Mouse (Mus musculus) thymus, postnatal 0 days (tissue): ENCODE results near the gene Hypk. TPM values are rescaled to one million over a fixed set of nuclear protein-coding genes. Genes with fewer than 3 reads are reported as not detected.
A peak's percentile ranks its signal among the peaks of the same experiment; 100 is the strongest.

Experiments
- DNase-seq: peaks from one replicate; pipeline ENCODE4 v3.0.0-alpha.2; 2015; ENCODE audit warnings: low spot score
- polyA plus RNA-seq: library from polyadenylated mRNA; unstranded; fragments of >200 nt; fragmentation: Nextera tagmentation; extraction: Ambion mirVana; gene quantifications from 2 replicates; pipeline ENCODE4 v1.2.1, GENCODE M21; 2015

The Hypk gene
- polyA plus RNA-seq: 111 and 114 TPM in 2 replicates

- DNase-seq: no peak
Measured at GRCm38 (mm10) chr2:121452990-121453389, at the start of gene Hypk. Gene Hypk (plus strand): TSS chr2:121453290.

- DNase-seq: no peak
Measured at GRCm38 (mm10) chr2:121403296-121403695, 49.8 kb upstream of the Hypk start.

DNA sequence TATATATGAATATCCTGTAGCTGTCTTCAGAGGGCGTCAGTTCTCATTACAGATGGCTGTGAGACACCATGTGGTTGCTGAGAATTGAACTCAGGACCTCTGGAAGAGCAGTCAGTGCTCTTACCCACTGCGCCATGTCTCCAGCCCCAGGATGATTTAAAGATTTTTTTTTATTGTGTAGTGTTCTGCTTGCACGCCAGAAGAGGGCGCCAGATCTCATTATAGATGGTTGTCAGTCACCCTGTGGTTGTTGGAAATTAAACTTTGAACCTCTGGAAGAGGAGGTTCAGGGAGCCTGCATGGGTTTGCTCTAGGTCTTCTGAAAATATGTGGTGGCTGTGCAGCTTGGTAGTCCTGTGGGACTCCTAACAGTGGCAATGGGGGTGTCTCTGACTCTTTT lies 44.9 kb upstream of the Hypk start:
- peak; percentile 70 for DNase-seq

- no peak for DNase-seq
Measured at GRCm38 (mm10) chr2:121412843-121413386, 40.2 kb upstream of the Hypk start.

GRCm38 (mm10) chr2:121413387-121414042 lies 39.6 kb upstream of the Hypk start, which contains the start of the genes Pdia3 and Catsper2:
Gene Pdia3 (plus strand): TSS chr2:121413775.
Gene Catsper2 (minus strand): TSS chr2:121413792.
- DNase-seq: peak; percentile 95

GRCm38 (mm10) chr2:121414139-121414685 lies 38.9 kb upstream of the Hypk start:
- peak; percentile 62 for DNase-seq

DNA sequence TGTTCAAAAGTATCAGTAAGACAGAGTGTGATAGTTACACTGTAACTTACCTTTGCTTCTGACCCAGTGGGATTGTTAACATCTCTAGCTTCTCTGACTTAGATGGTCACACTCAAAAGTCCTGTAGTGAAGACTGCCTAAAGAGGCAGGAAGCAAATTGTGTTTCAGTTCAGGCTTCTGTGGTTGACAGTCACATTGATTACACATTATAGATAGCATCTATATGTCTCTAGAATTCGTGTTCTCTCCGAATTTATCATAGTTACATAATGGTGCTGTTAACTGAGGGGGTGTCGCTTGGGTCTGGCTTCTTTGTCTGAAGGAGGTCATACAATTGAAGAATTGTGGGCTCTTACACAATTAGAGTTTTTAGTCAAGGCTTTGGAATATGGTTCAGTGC lies 38.0 kb upstream of the Hypk start:
- DNase-seq: no peak

DNA sequence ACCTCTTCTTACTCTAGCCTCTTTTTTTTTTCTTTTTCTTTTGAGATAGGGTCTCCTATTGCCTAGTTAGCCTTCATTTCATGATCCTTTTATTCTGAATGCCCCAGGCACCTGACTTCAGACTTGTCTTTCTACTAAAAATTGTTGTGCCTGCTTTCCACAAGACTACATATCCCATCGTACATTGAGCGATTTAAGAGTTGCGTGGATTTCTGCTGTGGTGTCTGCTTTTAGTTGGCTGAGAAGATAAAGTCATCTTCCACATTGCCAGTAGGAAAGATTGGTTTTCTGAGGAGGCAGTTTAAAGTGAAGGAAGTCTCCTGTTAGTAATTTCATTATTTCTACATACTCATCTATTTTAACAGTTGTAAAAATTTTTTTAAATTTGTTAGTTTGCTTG lies 37.5 kb upstream of the Hypk start:
- no peak for DNase-seq

DNA sequence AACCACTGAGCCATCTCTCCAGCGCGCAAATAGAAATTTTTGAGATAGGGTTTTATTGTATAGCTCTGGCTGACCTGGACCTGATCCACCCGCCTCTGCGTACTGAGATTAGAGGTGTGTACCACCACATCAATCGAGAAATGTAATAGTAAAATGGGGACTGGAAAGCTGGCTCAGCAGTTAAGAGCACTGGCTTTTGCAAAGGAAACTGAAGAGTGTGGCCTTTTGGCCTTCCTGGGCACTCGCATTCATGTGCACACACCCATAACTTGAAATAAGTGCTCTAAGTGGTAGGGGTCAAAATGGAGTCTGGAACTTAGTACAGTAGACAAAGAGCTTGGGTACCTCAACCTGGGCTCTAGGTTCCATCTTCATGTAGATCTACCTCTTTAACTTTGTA lies 36.7 kb upstream of the Hypk start:
- DNase-seq: no peak

- DNase-seq: no peak
Measured at GRCm38 (mm10) chr2:121418476-121418875, 34.6 kb upstream of the Hypk start.

DNA sequence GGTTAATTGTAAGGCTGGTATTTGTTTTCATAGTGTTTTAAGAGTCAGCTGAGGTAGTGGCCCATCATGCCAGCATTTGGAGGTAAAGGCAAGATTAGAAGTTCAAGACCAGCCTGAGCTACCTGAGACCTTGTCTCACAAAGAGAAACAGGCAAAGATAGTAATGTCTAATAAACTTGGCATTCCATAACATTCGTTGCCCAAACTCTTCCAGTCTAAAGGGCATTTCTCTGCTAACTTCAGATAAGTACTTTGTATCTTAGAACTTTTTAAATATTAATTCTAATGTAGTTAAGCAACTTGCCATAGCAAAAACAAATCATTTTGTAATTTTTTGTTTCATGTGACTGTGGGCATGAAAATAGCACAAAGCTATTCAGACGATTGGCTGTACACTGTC lies 29.9 kb upstream of the Hypk start:
- no peak for DNase-seq

DNA sequence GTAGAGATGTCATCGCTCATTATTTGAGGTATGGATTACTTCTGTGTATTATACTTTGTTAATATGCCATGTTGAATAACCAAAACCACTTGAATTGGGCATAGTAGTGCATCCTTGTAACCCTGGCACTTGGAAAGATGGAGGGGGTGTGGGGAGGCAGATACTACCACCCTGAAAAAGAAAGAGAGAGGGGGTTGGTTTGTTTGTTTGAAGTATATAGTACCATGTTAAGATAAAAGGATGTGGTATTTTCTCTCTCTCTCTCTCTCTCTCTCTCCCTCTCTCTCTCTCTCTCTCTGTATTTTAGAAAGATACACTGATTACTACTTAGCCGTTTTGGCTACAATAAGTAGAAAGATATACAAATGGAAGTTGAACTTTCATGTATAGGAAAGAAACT lies 27.2 kb upstream of the Hypk start:
- no peak for DNase-seq

GRCm38 (mm10) chr2:121434854-121435253 lies 18.2 kb upstream of the Hypk start:
- peak; percentile 55 for DNase-seq

DNA sequence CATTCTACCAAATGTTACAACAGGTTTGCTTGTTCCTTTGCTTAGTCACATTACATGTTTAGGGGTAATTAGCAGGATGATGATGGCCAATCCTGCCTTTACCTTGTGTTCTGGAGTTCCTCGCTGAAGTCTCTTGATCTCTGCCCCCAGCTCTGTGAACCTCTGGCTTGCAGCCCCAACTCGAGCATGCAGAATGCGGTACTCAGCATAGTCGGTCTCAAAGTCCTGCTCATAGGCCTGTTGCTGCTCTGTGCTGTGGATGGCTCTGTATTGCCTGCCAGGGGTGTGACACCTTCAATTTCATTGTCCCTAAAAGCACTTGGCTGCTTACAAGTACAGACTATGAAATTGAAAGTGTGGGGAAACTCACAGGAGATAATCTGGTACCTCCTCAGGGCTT lies 13.3 kb upstream of the Hypk start:
- no peak for DNase-seq

DNA sequence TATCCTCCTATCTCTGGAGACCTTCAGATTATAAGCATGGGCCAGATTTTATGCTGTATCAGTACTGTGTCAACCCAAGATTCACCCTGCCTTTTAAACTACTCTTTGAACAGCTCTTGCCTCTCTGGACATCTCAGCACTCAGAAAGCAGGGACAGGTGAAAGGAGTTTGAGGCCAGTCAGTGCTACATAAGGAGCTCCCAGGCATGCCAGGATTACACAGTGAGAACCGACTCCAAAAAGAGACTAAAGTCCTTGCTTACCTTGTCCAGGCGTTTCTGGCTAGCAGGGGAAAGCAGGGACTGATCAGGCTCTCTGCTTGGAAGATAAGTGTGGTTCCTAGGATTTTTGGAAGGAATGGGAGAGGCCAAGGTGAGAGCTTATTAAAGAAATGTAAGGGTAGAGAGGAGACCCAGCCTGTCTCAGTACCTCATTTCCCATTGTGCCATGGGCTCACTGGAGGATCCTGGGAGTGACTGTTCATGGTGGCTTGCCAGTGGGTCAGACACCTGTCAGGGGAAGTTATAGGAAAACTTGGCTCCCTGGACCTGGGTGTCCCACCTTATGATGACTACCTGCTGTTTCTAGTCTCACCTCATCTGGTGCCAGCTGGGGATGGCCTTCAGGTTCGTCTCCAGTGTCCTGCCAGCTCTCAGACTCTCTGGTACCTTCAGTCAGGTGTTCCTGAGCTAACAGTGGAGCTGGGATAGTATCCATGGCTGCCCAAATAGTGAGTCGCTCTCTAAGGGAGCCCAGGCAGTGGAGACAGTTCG lies 12.1 kb upstream of the Hypk start:
- DNase-seq: no peak

GRCm38 (mm10) chr2:121441800-121442199 lies 11.3 kb upstream of the Hypk start:
- DNase-seq: no peak

DNA sequence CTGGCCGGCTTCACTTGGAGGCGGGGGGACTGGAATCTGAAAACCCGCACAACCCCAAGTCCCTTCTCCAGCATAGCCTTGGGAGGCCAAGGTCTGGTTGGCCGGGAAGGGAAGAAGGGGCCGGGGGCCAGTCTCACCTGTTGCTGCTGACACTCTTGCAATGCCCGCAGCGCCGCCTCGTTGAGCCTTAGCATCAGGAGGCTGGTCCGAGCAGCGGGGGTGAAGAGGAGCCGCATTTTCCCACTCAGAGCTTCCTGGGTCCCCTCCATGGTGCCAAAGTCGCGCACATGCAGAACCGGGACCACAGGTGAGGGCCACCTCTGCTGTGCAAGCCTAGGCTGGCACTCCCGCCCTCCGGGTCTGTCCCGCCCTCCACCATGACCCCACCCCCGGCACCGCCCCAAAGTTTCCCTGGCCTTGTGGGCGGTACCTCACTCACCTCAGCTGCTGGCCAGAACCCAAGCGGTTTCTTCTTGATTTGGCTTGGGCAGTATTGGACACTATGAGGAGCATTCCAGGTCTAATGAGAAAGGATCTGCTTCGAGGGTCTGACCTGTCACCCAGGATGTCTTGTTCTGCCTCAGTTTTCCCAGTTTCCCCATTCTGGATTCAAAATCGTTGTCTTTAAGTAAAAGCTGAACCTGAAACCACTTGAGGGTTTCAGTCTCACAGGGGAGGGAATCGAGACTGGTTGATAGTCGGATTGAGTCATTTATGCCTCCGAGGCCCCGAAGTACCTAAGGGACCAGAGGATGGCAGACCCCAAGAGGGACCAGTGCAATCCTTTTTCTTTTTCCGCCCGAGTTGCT lies 10.6 kb upstream of the Hypk start:
- peak; percentile 50 for DNase-seq

- DNase-seq: no peak
Measured at GRCm38 (mm10) chr2:121443068-121443349, 10.1 kb upstream of the Hypk start.

DNA sequence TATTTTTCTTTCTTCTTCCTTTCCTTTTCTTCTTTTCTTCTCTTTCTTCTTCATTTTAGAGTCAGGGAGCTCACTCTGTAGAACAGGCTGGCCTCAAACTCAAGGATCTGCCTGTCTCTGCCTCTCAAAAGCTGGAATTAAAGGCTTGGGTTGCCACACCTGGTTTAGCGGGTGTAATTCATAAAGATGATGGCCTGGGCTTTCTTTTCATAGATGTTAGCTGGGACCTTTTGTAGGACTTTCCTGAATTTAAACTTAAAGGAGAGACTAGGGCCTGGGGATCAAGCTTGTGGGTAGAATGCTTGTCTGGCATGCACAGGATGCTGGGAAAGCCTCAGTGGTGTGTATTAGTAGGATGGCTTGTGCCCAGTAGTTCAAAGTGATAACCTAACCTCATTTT lies 8.9 kb upstream of the Hypk start, which contains the start of gene Ell3:
Gene Ell3, minus strand, starts transcription at position 101 of the 400 bp plus-strand sequence.
- DNase-seq: no peak

DNA sequence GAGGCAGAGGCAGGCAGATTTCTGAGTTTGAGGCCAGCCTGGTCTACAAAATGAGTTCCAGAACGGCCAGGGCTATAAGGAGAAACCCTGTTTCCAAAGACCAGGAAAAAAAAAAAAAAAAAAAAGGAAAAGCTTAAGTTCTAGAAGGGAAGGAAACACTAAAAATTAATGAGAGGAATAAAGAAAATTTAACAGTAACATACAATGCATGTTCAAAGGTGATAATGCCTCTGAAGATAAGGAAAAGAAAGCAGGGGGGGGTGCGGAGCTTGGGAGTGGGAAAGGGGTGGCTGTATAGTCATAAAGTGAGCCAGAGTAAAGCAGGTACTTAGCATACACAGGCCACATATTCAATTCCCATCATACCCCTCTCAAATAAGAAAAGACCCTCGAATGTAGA lies 8.0 kb upstream of the Hypk start:
- no peak for DNase-seq

DNA sequence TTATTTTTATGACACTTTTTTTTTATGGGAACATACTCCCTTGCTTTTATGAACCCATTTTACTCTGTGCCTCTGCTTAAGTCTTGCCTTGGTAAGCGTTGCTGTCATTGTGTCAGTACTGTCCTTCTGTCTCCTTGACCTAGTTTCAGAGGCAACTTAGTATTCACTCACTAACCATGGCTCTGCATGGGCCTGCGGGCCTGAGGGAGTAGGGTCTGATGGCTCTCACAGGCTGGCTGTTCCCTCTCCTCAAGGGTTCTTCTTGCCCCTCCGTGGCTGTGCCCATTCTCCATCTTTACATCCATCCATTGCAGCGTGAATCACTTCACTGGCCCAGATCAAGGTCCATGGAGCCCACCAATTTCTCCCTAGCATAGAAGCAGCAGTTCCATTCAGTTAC lies 6.6 kb upstream of the Hypk start:
- DNase-seq: no peak

GRCm38 (mm10) chr2:121447006-121447405 lies 6.1 kb upstream of the Hypk start:
- DNase-seq: no peak
